Mouse (Mus musculus) R1 (cell line): Measurements from ENCODE around the gene Gm32802.
A peak's percentile ranks its signal among the peaks of the same experiment; 100 is the strongest.
"Not testable (repeated sequence)": the region's sequence is repeated elsewhere in the genome, so short reads cannot be mapped to it uniquely, and the experiment has no call there.

Experiments used
- DNase-seq: peaks from one replicate; pipeline ENCODE4 v3.0.0-alpha.2; 2018; ENCODE audit warnings: low read depth, low spot score

The Gm32802 gene

DNA sequence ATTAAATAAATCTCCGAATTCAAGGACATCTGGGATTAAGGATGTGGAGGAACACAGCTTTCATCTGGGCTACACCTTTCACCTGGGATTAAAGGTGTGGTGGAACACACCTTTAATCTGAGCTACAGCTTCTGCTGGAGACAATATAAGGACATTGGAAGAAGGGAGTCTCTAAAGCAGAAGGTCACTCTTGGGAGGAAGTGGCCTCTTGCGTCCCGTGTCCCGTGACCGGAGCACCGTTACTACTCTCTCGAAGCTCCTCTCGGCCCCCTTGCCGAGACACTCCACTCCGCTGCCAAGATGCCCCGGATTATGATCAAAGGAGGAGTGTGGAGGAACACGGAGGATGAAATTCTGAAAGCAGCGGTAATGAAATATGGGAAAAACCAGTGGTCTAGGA is at the start of gene Gm32802:
Gene Gm32802, plus strand, starts transcription at position 301 of the 400 bp plus-strand sequence.
- DNase-seq: not testable (repeated sequence)

DNA sequence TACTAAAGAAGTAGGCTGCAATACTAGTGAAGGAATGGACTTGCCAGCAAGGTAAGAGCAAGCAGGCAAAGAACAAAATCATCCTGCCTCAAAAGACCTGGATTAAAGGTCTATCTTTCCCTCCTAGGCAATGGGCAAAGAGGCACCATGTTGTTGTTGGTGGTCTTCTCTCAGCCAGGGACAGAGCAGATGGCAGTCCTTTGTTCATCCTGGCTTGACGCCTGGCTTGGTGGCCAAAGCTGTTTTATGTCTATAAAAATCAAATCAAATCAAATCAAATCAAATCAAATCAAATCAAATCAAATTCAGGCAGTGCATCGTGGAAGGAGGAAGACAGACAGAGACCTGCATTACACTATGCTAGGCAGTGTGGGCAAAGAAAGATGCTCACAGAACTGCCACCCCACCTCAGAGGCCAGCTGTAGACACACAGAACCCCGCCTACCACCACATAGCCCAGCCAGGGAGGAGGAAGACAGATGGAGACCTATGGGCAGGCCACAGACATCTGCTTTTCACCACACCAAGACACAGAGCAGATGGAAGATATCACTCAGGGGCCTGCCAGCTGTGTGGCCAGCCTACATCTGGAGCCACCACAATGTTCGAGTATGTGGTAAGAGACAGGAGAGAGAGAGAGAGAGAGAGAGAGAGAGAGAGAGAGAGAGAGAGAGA is 42.6 kb upstream of the Gm32802 start:
- DNase-seq: not testable (repeated sequence)

DNA sequence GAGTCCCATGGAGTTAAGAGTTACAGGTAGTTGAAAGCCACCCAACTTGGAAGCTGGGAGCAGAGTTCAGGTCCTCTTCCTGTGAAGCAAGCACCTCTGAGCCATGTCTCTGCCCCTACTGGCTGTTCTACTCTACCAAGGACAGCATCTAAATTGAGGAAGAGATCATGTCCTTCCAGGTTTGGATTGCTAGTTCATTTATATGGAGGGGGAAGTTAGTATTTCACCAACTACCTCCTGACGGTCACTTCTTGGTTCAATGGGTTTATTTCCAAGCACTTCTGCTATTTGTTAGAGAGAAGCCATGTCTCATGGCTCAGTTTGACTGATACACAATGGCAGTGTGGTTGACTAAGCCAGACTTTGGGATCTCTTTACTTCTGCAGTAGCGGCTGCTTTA is 30.9 kb upstream of the Gm32802 start:
- DNase-seq: not testable (repeated sequence)

DNA sequence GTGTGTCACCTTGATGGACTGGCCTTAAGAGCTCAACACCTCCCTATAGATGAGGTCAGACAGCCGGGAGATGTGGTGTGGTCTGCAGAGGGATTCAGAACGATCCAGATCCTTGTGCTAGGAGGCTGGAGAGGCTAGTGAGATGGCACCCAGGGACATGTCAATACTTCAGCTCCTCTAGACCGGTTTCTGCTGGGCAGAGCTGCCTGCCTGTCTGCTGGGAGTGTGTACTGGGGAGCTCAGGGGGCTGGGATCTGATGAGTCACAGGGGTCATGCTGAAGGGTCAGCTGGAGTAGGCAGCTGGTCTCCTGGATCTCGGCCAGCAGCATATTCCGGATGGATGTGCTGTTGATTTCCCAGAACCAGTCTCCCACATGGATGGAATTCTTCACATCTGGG is 25.9 kb upstream of the Gm32802 start:
- DNase-seq: not testable (repeated sequence)

DNA sequence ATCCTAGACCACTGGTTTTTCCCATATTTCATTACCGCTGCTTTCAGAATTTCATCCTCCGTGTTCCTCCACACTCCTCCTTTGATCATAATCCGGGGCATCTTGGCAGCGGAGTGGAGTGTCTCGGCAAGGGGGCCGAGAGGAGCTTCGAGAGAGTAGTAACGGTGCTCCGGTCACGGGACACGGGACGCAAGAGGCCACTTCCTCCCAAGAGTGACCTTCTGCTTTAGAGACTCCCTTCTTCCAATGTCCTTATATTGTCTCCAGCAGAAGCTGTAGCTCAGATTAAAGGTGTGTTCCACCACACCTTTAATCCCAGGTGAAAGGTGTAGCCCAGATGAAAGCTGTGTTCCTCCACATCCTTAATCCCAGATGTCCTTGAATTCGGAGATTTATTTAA is 17.8 kb upstream of the Gm32802 start, which contains the start of gene Gm32717:
Gene Gm32717, minus strand, starts transcription at position 101 of the 400 bp plus-strand sequence.
- DNase-seq: not testable (repeated sequence)

DNA sequence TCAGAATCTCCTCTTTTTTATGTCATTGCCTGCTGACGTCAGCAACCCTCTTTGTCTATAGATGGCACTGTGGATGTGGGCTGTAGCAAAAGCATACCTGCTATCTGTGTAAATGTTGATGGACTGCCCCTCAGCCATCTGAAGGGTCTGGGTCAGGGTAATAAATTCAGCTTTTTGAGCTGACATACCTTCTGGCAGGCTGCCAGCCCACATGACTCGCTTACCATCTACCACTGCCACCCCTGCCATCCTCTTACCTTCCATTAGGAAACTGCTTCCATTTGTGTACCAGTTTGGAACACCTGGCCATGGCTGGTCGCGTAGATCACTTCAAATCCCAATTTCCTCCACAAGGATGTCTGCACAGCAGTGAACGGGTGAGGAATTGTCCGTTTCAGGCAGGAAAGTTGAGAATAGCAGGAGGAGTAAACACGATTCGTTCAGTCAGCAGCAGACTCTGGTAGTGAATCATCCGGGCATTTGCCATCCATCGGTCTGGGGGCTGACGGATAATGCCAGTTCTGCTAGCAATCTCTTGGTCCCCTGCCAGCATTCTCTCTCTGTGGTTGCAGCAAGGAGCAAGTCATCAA is 9.4 kb upstream of the Gm32802 start:
- DNase-seq: not testable (repeated sequence)

DNA sequence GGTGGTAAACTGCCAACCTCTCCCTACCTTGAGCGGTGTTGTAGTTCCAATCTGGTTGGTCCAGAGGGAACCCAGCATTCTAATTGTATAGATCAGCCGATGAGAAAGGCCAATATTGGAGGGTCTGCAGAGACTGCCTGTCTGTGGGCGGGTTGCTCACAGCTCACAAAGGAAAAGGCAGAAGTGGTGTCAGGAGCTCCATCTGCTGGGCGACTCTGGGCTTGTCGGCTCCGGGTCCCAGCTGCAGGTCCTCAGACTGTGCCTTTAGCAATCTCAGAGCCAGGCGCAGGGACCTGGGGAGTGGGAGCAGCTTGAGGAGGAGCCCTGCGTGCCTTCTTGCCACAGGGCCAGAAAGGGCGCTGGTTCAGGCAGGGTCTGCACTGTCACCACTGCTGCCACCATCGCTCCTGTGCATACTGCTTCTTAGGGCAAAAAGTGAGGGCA is 7.6 kb upstream of the Gm32802 start:
- peak; percentile 54 for DNase-seq

DNA sequence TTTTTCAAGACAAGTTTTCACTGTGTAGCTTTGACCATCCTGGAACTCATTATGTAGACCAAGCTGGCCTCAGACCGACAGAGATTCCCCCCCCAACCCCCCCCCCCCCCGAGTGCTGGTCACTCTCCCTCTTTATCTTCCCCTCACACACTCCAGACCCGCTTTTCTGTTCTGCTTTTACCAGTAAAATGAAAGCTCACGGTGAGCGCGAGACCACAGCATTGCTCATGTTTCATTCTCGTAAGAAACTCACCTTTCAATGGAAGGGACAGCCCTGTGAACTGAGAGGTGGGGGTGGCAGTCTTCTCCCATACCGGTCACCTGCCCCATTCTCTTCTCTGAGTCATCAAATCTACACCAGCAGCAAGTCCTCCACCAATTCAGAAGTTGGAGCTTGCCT is 10.3 kb downstream of the Gm32802 start:
- not testable (repeated sequence) for DNase-seq

DNA sequence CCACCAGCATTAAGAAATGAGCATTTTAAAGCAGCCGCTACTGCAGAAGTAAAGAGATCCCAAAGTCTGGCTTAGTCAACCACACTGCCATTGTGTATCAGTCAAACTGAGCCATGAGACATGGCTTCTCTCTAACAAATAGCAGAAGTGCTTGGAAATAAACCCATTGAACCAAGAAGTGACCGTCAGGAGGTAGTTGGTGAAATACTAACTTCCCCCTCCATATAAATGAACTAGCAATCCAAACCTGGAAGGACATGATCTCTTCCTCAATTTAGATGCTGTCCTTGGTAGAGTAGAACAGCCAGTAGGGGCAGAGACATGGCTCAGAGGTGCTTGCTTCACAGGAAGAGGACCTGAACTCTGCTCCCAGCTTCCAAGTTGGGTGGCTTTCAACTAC is 12.9 kb downstream of the Gm32802 start:
- not testable (repeated sequence) for DNase-seq

DNA sequence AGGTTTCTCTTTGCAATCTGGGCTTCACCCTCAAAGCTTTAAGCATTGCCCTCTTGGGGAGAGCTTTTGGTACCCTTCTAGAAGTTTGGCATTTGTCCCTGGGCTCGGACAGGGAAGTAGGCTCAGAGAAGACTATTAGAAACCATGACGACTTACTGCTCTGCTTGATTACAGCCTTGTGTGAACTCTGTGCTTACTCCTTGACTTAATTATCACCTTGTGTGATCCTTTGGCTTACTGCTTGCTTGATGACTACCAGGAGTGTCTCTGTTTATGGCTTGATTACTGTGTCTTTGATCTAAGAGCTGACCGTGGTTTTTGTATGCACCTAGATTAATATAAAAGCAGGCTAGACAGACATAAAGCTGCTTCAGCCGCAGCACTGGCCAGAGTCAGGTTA is 19.6 kb downstream of the Gm32802 start:
- not testable (repeated sequence) for DNase-seq

DNA sequence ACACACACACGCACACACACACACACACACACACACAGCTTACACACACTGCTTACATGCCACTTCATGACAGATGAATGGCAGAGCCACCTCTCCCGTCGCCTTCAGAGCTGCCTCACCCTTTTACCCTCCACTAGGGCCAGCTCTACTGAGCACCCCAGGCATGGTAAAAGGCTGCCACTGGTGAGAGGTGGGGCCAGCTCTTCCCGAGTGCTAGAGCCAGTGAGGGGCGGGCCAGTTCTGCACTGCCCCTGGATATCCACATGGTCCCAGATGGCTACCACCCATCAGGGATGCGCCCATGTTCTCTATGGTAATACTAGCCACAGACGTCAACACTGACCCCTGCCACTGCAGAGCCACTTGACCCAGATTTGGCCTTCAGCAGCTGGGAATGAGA is 24.1 kb downstream of the Gm32802 start:
- DNase-seq: not testable (repeated sequence)

DNA sequence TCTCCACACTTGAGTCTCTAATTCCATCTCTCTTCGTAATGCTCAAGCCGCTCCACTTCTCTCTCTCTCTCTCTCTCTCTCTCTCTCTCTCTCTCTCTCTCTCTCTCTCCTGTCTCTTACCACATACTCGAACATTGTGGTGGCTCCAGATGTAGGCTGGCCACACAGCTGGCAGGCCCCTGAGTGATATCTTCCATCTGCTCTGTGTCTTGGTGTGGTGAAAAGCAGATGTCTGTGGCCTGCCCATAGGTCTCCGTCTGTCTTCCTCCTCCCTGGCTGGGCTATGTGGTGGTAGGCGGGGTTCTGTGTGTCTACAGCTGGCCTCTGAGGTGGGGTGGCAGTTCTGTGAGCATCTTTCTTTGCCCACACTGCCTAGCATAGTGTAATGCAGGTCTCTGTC is 24.5 kb downstream of the Gm32802 start:
- DNase-seq: not testable (repeated sequence)

DNA sequence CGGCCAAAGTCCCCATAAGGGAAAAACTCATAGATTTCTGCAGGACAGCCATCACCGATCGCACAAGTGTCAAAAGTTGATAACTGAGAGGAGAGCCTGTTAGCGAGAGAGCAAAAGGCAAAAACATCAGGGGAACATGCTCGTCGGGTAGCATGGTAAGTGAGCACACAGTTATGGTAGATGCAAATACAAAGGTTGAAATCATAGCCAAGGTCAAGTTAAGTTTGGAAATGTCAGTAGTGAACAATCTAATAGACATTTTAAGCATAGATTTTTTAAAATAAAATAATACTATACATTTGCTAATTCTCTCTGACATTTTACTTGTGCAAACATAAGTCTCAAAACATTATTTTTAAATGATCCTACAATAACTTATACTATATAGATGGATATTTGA is 36.5 kb downstream of the Gm32802 start, which contains the start of gene Iltifb:
Gene Iltifb, minus strand, starts transcription at position 101 of the 400 bp plus-strand sequence.
- no peak for DNase-seq

DNA sequence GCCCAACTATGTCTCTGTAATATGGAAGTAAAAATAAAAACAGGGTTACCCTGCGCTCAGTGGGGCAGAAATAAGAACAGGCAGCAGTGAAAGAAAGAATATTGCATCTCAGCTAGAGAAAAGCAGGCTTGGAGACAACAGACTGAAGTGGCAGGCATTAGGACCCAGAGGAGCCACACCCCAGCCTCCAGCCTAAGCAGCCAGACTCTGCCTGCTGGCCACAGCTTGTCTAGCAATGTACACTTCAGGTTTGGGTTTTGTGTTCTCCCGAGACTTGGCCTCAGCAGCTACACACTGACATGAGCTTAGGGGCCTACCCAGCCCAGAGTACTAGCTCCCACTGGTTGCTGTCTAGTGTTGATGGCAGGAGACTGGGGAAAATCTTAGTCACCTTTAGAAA is 43.6 kb downstream of the Gm32802 start:
- not testable (repeated sequence) for DNase-seq
